Mouse (Mus musculus): ENCODE data around the gene Wfikkn1.

GRCm38 (mm10) chr17:25874148-25874720 lies 6.4 kb downstream of the Wfikkn1 start:
- TF ChIP-seq KAT2A (conservative IDR thresholded peaks at IDR 0.05; ENCODE audit: low read depth, low read length) (no peak), MAX (IDR thresholded peaks at IDR 0.05; ENCODE audit: low read length) (no peak), CTCF (IDR thresholded peaks at IDR 0.05 in 2 of 3, conservative IDR thresholded peaks at IDR 0.05 in 1 of 3; ENCODE audit: control insufficient read depth in 1 of 3, insufficient read depth in 1 of 3, low read depth in 2 of 3, low read length in 3 of 3, poor library complexity in 1 of 3, severe bottlenecking in 1 of 3) (no peak), POLR2A (IDR thresholded peaks at IDR 0.05; ENCODE audit: control insufficient read depth in 1 of 2, insufficient read depth in 1 of 2, low read depth in 1 of 2, low read length in 2 of 2, poor library complexity in 1 of 2) (no peak), MAFK (IDR thresholded peaks at IDR 0.05; ENCODE audit: borderline replicate concordance, low read depth, low read length) (no peak), TAL1 (IDR thresholded peaks at IDR 0.05; ENCODE audit: low read length) (no peak)
